Mouse (Mus musculus) neutrophil, adult 65 days (primary cell): ENCODE results near the gene Nlrp4e. TPM values are rescaled to one million over a fixed set of nuclear protein-coding genes. Genes with fewer than 3 reads are reported as not detected.

Experiments used
- total RNA-seq: library from RNA; stranded (reverse); gene quantifications from 2 replicates; pipeline ENCODE4 v1.2.4, GENCODE M21; 2023

The Nlrp4e gene
- total RNA-seq, result not detected in 2 replicates

DNA sequence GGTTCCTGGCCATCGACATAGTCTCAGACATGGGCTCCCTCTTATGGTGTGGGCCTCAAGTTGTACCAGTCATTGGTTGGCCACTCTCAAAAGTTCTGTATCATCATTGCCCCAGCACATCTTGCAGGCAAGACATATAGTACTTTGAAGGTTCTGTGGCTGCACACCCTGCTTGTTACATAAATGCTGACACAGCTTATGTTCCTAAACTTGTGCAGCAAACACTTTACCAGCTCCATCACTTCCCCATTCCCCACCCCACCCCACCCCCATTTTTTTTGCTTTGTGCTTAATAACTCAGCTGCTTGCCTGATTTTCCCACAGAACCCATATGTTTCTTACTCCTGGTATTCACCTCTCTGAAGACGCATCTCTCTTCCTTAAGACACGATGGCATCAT is at the start of gene Nlrp4e:
TSS of gene Nlrp4e (plus strand) at position 301 of the 400 bp plus-strand sequence.

DNA sequence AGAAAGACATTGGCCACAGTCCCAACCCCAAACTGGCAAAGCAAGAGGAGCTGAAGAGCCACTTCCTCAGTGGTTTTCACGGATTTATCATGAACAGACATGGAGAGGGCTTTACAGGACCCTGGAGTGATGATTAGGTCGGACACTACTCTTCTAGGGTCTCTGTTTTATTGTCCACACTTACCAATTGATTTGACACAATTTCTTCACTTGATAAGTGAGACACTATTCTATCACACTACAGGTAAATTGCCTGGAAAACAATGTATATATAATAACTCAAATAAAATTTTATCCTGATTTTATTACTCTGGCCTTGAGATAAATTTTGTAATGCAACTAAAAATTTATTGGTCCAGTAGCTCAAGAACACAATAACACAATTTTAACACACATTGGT is 49.4 kb upstream of the Nlrp4e start, which contains the start of gene Vmn1r166:
TSS of gene Vmn1r166 (minus strand) at position 101 of the 400 bp plus-strand sequence.

DNA sequence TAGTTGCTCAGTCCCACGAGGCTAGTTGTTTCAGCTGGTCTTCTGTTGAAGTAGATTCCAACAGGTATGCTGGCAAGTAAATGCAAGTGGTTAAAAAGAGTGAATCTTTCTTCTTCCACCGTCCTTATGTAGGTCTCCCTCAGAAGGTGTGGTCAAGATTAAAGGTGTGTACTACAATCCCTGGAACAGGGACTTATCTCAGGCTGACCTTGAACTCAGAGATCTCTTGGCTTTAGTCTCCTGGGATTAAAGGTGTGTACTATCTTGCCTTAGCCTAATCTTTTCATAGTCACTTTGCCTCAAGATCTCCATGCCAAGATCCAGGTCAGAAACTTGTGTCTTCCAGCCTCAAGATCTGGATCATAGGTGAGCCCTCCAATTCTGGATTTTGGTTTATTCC is 22.2 kb upstream of the Nlrp4e start, which contains the start of gene Gm6902:
TSS of gene Gm6902 (minus strand) at position 101 of the 400 bp plus-strand sequence.

DNA sequence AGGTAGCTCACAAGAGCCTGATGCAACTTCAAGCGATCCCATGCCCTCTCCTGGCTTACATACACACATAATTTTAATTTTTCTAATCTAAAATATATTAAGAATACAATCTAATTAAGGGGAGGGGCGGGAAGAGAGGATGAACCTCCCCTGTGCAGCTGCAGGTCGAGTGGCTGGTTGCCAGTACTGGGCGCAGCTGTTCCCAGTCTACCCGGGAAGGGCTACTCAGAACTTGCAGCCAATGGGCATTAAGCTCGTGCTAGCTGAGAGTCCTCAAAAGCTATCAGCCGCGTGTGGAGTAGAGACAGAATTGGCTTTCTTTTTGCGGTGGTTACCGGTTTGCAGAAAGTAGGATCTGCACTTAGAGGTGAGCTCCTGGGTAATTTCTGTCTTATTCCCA is 84.6 kb downstream of the Nlrp4e start, which contains the start of gene Nlrp5:
TSS of gene Nlrp5 (plus strand) at position 301 of the 400 bp plus-strand sequence.

Other genes starting within 250 kb of the Nlrp4e start
- gene Vmn1r163, start 245.7 kb upstream of the Nlrp4e start, total RNA-seq, result not detected in 2 replicates
- gene Gm8720, start 233.7 kb upstream of the Nlrp4e start, total RNA-seq, result not detected in 2 replicates
- gene Gm10662, start 156.7 kb upstream of the Nlrp4e start, total RNA-seq, result not detected in 2 replicates
- gene Vmn1r165, start 83.9 kb upstream of the Nlrp4e start, total RNA-seq, result not detected in 2 replicates
- gene Vmn1r166, start 49.5 kb upstream of the Nlrp4e start, total RNA-seq, result not detected in 2 replicates
- not detected in 2 replicates for gene Gm6902, start 22.3 kb upstream of the Nlrp4e start, total RNA-seq
- gene Nlrp5, start 84.7 kb downstream of the Nlrp4e start, total RNA-seq, result not detected in 2 replicates
- gene Vmn1r167, start 206.0 kb downstream of the Nlrp4e start, total RNA-seq, result not detected in 2 replicates
- not detected in 2 replicates for gene Vmn1r168, start 238.5 kb downstream of the Nlrp4e start, total RNA-seq